In genomic region chr19:18902041-18902693, GRCm38 (mm10) we compare ENCODE assay signal across 18 mouse cellular contexts.
DNase-seq lines count a peak whose midpoint lies in the region; ATAC-seq and TF ChIP-seq lines count a peak whose summit lies in the region.
"Had no signal": no experiment of that assay in that cellular context is flagged by ENCODE, and none has a peak within 500 bp of the region (broad histone marks: within the 10 kb centered on the region; RNA-seq: fewer than 3 reads in every experiment).

No protein-coding gene starts in this region.

- no peaks in the 10 kb centered on the region for H3K36me3 ChIP-seq in intestine, embryonic 14.5 days (ENCODE audit: control insufficient read depth, insufficient read depth, low read length)
- no peaks in the 10 kb centered on the region for H3K36me3 ChIP-seq in intestine, postnatal 0 days (ENCODE audit: control insufficient read depth, insufficient read depth)
- no peaks in the 10 kb centered on the region for H3K36me3 ChIP-seq in limb, embryonic 13.5 days
- H3K36me3 ChIP-seq: embryonic facial prominence, embryonic 15.5 days; G1E; heart, embryonic 13.5 days had no signal

- in situ Hi-C loops in Patski (cut with MboI; ENCODE audit: low pct_unique_long_range_greater_than_20kb), result no loop called here

- H3K4me3 ChIP-seq in intestine, embryonic 14.5 days (ENCODE audit: low read depth, low read length), result no peak overlapping the region
- no peak overlapping the region for H3K4me3 ChIP-seq in intestine, postnatal 0 days (ENCODE audit: low read depth, low read length)
- H3K4me3 ChIP-seq in limb, embryonic 13.5 days, result peak overlapping the region; percentile 10; the same call in 1 of the 2 replicates
- H3K4me3 ChIP-seq: embryonic facial prominence, embryonic 15.5 days; heart, embryonic 13.5 days had no signal

- no peak overlapping the region for H3K27ac ChIP-seq in intestine, embryonic 14.5 days (ENCODE audit: low read depth)
- no peak overlapping the region for H3K27ac ChIP-seq in intestine, postnatal 0 days (ENCODE audit: low read depth, low read length)
- H3K27ac ChIP-seq in limb, embryonic 13.5 days, result no peak overlapping the region
- H3K27ac ChIP-seq: embryonic facial prominence, embryonic 15.5 days; heart, embryonic 13.5 days had no signal

- POLR2A ChIA-PET in Patski (lab: Charles Lee), result no interaction called here

- TF ChIP-seq CTCF in intestine, postnatal 0 days (IDR thresholded peaks at IDR 0.05; ENCODE audit: low read depth), result no peak
- TF ChIP-seq CTCF in Patski (IDR thresholded peaks at IDR 0.05), result no peak

- H3K27me3 ChIP-seq in intestine, embryonic 14.5 days (replicated peaks; ENCODE audit: control insufficient read depth, insufficient read depth, low read length), result no peaks in the 10 kb centered on the region
- H3K27me3 ChIP-seq in intestine, postnatal 0 days (replicated peaks; ENCODE audit: control insufficient read depth, insufficient read depth, low read length), result no peaks in the 10 kb centered on the region
- H3K27me3 ChIP-seq in Patski, result no peaks in the 10 kb centered on the region
- H3K27me3 ChIP-seq in limb, embryonic 13.5 days, result peaks cover 5% of the 10 kb centered on the region; the same call in 1 of the 2 replicates
- H3K27me3 ChIP-seq: embryonic facial prominence, embryonic 15.5 days; heart, embryonic 13.5 days had no signal

- no peak for DNase-seq in intestine, embryonic 14.5 days (ENCODE audit: low spot score)
- DNase-seq in Patski (ENCODE audit: low read depth, low spot score), result no peak
- DNase-seq in embryo, embryonic 11 days, result peak; percentile 27
- no peak for DNase-seq in adrenal gland, adult (ENCODE audit: inconsistent age in 2 of 2, low spot score in 1 of 2)
- no peak for DNase-seq in left cerebral cortex, adult 9 months (ENCODE audit: low spot score in 2 of 2)
- DNase-seq: adrenal gland, postnatal 36 days; cerebellum, postnatal 25 days; gastrocnemius, postnatal 36 days; liver; lung, embryonic 14.5 days; right cerebral cortex, postnatal 25 days; thymus, adult 18-20 months had no signal

- no peaks in the 10 kb centered on the region for H3K4me1 ChIP-seq in intestine, embryonic 14.5 days (replicated peaks; ENCODE audit: control insufficient read depth, insufficient read depth, low read length)
- no peaks in the 10 kb centered on the region for H3K4me1 ChIP-seq in intestine, postnatal 0 days (replicated peaks; ENCODE audit: control insufficient read depth, insufficient read depth, low read length)
- peaks cover 10% of the 10 kb centered on the region for H3K4me1 ChIP-seq in limb, embryonic 13.5 days
- H3K4me1 ChIP-seq: embryonic facial prominence, embryonic 15.5 days; heart, embryonic 13.5 days had no signal

- ATAC-seq in intestine, embryonic 14.5 days (replicated peaks; ENCODE audit: low FRiP score, low TSS enrichment, low read depth), result no peak
- ATAC-seq in intestine, postnatal 0 days, result no peak
- ATAC-seq in Patski, result peak; percentile 35
- ATAC-seq in limb, embryonic 13.5 days (ENCODE audit: low FRiP score, low read depth), result no peak
- ATAC-seq: forebrain, embryonic 14.5 days had no signal

- 42% methylated on average over 15 of the region's 15 CpGs for WGBS in intestine, embryonic 14.5 days
- 39% methylated on average over 15 of the region's 15 CpGs for WGBS in intestine, postnatal 0 days
- 22% methylated on average over 15 of the region's 15 CpGs for WGBS in limb, embryonic 13.5 days

- CTCF ChIA-PET in Patski (lab: Charles Lee), result interaction anchor here (1.0 to 2.0 kb wide), 3 partner anchors 10 to 53 kb away, joined by 3 to 5 read pairs (median 3); no protein-coding TSS in a partner anchor

- 0 out of 2 replicates have a peak overlapping the region, but pooled peaks have one; percentile 4 for H3K4me2 ChIP-seq in intestine, embryonic 14.5 days (ENCODE audit: low read length)
- no peak overlapping the region; the same call in 1 of the 2 replicates for H3K4me2 ChIP-seq in intestine, postnatal 0 days (replicated peaks; ENCODE audit: low read depth)
- peak overlapping the region; percentile 52 for H3K4me2 ChIP-seq in limb, embryonic 13.5 days (replicated peaks)
- H3K4me2 ChIP-seq: embryonic facial prominence, embryonic 15.5 days; heart, embryonic 13.5 days; lung, embryonic 14.5 days had no signal

- no peaks in the 10 kb centered on the region for H3K9me3 ChIP-seq in intestine, embryonic 14.5 days (ENCODE audit: control insufficient read depth, low read length)
- no peaks in the 10 kb centered on the region for H3K9me3 ChIP-seq in intestine, postnatal 0 days (ENCODE audit: control insufficient read depth)
- no peaks in the 10 kb centered on the region for H3K9me3 ChIP-seq in limb, embryonic 13.5 days
- H3K9me3 ChIP-seq: embryonic facial prominence, embryonic 15.5 days; G1E; heart, embryonic 13.5 days had no signal

- no peak overlapping the region for H3K9ac ChIP-seq in intestine, embryonic 14.5 days (ENCODE audit: low read length)
- no peak overlapping the region for H3K9ac ChIP-seq in intestine, postnatal 0 days (ENCODE audit: low read depth, low read length)
- no peak overlapping the region for H3K9ac ChIP-seq in limb, embryonic 13.5 days
- H3K9ac ChIP-seq: embryonic facial prominence, embryonic 15.5 days; heart, embryonic 13.5 days; lung, embryonic 14.5 days had no signal
